Mouse (Mus musculus) hindbrain, embryonic 10.5 days (tissue): ENCODE measurements around the gene Cbx5. TPM values are rescaled to one million over a fixed set of nuclear protein-coding genes. Genes with fewer than 3 reads are reported as not detected.

Source experiments
- DNase-seq: peaks from one replicate; pipeline ENCODE4 v3.0.0-alpha.2; 2017; ENCODE audit warnings: low spot score
- H3K27ac ChIP-seq: fragments of 300-500 bp; sonication (generic); 2 replicates; pipeline ENCODE4 v1.5.1; 2016; ENCODE audit warnings: mild to moderate bottlenecking, moderate library complexity
- H3K27me3 ChIP-seq: fragments of 300-500 bp; sonication (generic); 2 replicates; pipeline ENCODE4 v1.6.1; 2016; ENCODE audit warnings: mild to moderate bottlenecking; ENCODE audit not compliant: poor library complexity, insufficient read depth, severe bottlenecking
- H3K36me3 ChIP-seq: fragments of 300-500 bp; sonication (generic); 2 replicates; pipeline ENCODE4 v1.6.1; 2016; ENCODE audit warnings: mild to moderate bottlenecking, moderate library complexity
- H3K4me1 ChIP-seq: fragments of 300-500 bp; sonication (generic); replicated peaks from 2 replicates; pipeline ENCODE4 v1.6.1; 2016; ENCODE audit warnings: mild to moderate bottlenecking
- H3K4me3 ChIP-seq: fragments of 300-500 bp; sonication (generic); 2 replicates; pipeline ENCODE4 v1.5.1; 2016; ENCODE audit warnings: mild to moderate bottlenecking, moderate library complexity
- H3K9me3 ChIP-seq: fragments of 300-500 bp; sonication (generic); 2 replicates; pipeline ENCODE4 v1.6.1; 2016; ENCODE audit warnings: mild to moderate bottlenecking, moderate library complexity
- WGBS: fragments of 180-500 bp; shearing (Covaris S2); methylation state at CpG from one replicate; pipeline ENCODE4 v1.1.7; 2016; 5-methylcytosine and 5-hydroxymethylcytosine counted together
- polyA plus RNA-seq: library from polyadenylated mRNA; unstranded; fragments of >200 nt; fragmentation: Nextera tagmentation; extraction: Ambion mirVana; gene quantifications from 2 replicates; pipeline ENCODE4 v1.2.1, GENCODE M21; 2016

The Cbx5 gene
- polyA plus RNA-seq, 1 experiment from 2014 or later, result 157 TPM

- DNase-seq, result peak; percentile 82
- 8% methylated on average over 10 of the region's 10 CpGs for WGBS
- peaks cover 100% of the 10 kb centered on the region for H3K27me3 ChIP-seq
- H3K27ac ChIP-seq, result no peak overlapping the region
- no peaks in the 10 kb centered on the region for H3K9me3 ChIP-seq
- no peaks in the 10 kb centered on the region for H3K36me3 ChIP-seq
- H3K4me3 ChIP-seq, result no peak overlapping the region
- H3K4me1 ChIP-seq, result peaks cover 54% of the 10 kb centered on the region
Observed at GRCm38 (mm10) chr15:103172537-103172936, 67.1 kb downstream of the Cbx5 start.

GRCm38 (mm10) chr15:103171276-103171675 lies 68.3 kb downstream of the Cbx5 start:
- DNase-seq, result no peak
- Histone ChIP-seq H3K4me3 (no peak overlapping the region), H3K27ac (no peak overlapping the region), H3K27me3 (peaks cover 100% of the 10 kb centered on the region), H3K36me3 (no peaks in the 10 kb centered on the region), H3K4me1 (peaks cover 48% of the 10 kb centered on the region), H3K9me3 (no peaks in the 10 kb centered on the region)
- 6% methylated on average over 8 of the region's 8 CpGs for WGBS

GRCm38 (mm10) chr15:103170316-103170679 lies 69.3 kb downstream of the Cbx5 start:
- peak overlapping the region; percentile 58 for H3K4me3 ChIP-seq
- H3K36me3 ChIP-seq, result no peaks in the 10 kb centered on the region
- peaks cover 56% of the 10 kb centered on the region for H3K4me1 ChIP-seq
- peak overlapping the region; percentile 76 for H3K27ac ChIP-seq
- no peaks in the 10 kb centered on the region for H3K9me3 ChIP-seq
- DNase-seq, result no peak
- 3% methylated on average over 16 of the region's 16 CpGs for WGBS
- H3K27me3 ChIP-seq, result peaks cover 100% of the 10 kb centered on the region

- H3K9me3 ChIP-seq, result no peaks in the 10 kb centered on the region
- peak overlapping the region; percentile 58 for H3K4me3 ChIP-seq
- 3% methylated on average over 26 of the region's 26 CpGs for WGBS
- H3K27ac ChIP-seq, result peak overlapping the region; percentile 76
- H3K36me3 ChIP-seq, result no peaks in the 10 kb centered on the region
- peak; percentile 76 for DNase-seq
- peaks cover 59% of the 10 kb centered on the region for H3K4me1 ChIP-seq
- H3K27me3 ChIP-seq, result peaks cover 99% of the 10 kb centered on the region
Observed at GRCm38 (mm10) chr15:103169612-103170315, 69.9 kb downstream of the Cbx5 start.

GRCm38 (mm10) chr15:103168801-103169611 lies 70.6 kb downstream of the Cbx5 start:
- H3K27ac ChIP-seq, result peak overlapping the region; percentile 76
- H3K27me3 ChIP-seq, result peaks cover 99% of the 10 kb centered on the region
- H3K9me3 ChIP-seq, result no peaks in the 10 kb centered on the region
- peak overlapping the region; percentile 58 for H3K4me3 ChIP-seq
- H3K36me3 ChIP-seq, result no peaks in the 10 kb centered on the region
- whole genome bisulfite sequencing, result 1% methylated on average over 63 of the region's 63 CpGs
- DNase-seq, result peak; percentile 67
- H3K4me1 ChIP-seq, result peaks cover 59% of the 10 kb centered on the region

- Histone ChIP-seq H3K4me1 (peaks cover 68% of the 10 kb centered on the region), H3K27ac (no peak overlapping the region), H3K36me3 (no peaks in the 10 kb centered on the region), H3K27me3 (peaks cover 87% of the 10 kb centered on the region), H3K9me3 (no peaks in the 10 kb centered on the region), H3K4me3 (no peak overlapping the region)
- no peak for DNase-seq
- WGBS, result 34% methylated on average over 3 of the region's 3 CpGs
Observed at GRCm38 (mm10) chr15:103167786-103168185, 71.8 kb downstream of the Cbx5 start.

GRCm38 (mm10) chr15:103167042-103167615 lies 72.5 kb downstream of the Cbx5 start, which contains the start of gene Smug1:
TSS of gene Smug1 (minus strand) at chr15:103167092.
- Histone ChIP-seq H3K27ac (no peak within 1 kb of the TSS), H3K4me1 (peaks cover 75% of the 10 kb centered on the region), H3K9me3 (no peaks in the 10 kb centered on the region), H3K4me3 (no peak within 1 kb of the TSS), H3K36me3 (no peaks in the 10 kb centered on the region), H3K27me3 (peaks cover 81% of the 10 kb centered on the region)
- DNase-seq, result no peak
- 38% methylated on average over 6 of the region's 6 CpGs for WGBS

GRCm38 (mm10) chr15:103165924-103166323 lies 73.7 kb downstream of the Cbx5 start:
- H3K36me3 ChIP-seq, result no peaks in the 10 kb centered on the region
- H3K4me1 ChIP-seq, result peaks cover 66% of the 10 kb centered on the region
- H3K4me3 ChIP-seq, result no peak overlapping the region
- no peaks in the 10 kb centered on the region for H3K9me3 ChIP-seq
- 36% methylated on average over 5 of the region's 5 CpGs for WGBS
- no peak overlapping the region for H3K27ac ChIP-seq
- peaks cover 69% of the 10 kb centered on the region for H3K27me3 ChIP-seq
- no peak for DNase-seq

- WGBS, result under 1% methylated on average over 13 of the region's 13 CpGs
- peak; percentile 91 for DNase-seq
- no peaks in the 10 kb centered on the region for H3K36me3 ChIP-seq
- H3K27me3 ChIP-seq, result peaks cover 63% of the 10 kb centered on the region
- no peaks in the 10 kb centered on the region for H3K9me3 ChIP-seq
- H3K27ac ChIP-seq, result peak overlapping the region; percentile 50; the same call in 1 of the 2 replicates
- no peak overlapping the region for H3K4me3 ChIP-seq
- H3K4me1 ChIP-seq, result peaks cover 61% of the 10 kb centered on the region
Observed at GRCm38 (mm10) chr15:103165379-103165778, 74.2 kb downstream of the Cbx5 start.

GRCm38 (mm10) chr15:103163182-103163919 lies 76.3 kb downstream of the Cbx5 start:
- 9% methylated on average over 25 of the region's 25 CpGs for WGBS
- H3K27me3 ChIP-seq, result peaks cover 43% of the 10 kb centered on the region
- H3K27ac ChIP-seq, result peak overlapping the region; percentile 88
- peak overlapping the region; percentile 76 for H3K4me3 ChIP-seq
- DNase-seq, result peak; percentile 96
- H3K36me3 ChIP-seq, result no peaks in the 10 kb centered on the region
- H3K4me1 ChIP-seq, result peaks cover 40% of the 10 kb centered on the region
- H3K9me3 ChIP-seq, result no peaks in the 10 kb centered on the region

GRCm38 (mm10) chr15:103157585-103157984 lies 82.0 kb downstream of the Cbx5 start:
- Histone ChIP-seq H3K27me3 (peaks cover 30% of the 10 kb centered on the region), H3K4me1 (peaks cover 30% of the 10 kb centered on the region), H3K36me3 (peaks cover 4% of the 10 kb centered on the region; the same call in 1 of the 2 replicates), H3K27ac (no peak overlapping the region), H3K4me3 (no peak overlapping the region), H3K9me3 (no peaks in the 10 kb centered on the region)
- 72% methylated on average over 10 of the region's 10 CpGs for WGBS
- no peak for DNase-seq

GRCm38 (mm10) chr15:103156890-103157289 lies 82.7 kb downstream of the Cbx5 start:
- Histone ChIP-seq H3K27ac (peak overlapping the region; percentile 80; the same call in 1 of the 2 replicates), H3K36me3 (peaks cover 4% of the 10 kb centered on the region; the same call in 1 of the 2 replicates), H3K4me3 (no peak overlapping the region), H3K27me3 (peaks cover 30% of the 10 kb centered on the region), H3K9me3 (no peaks in the 10 kb centered on the region), H3K4me1 (peaks cover 25% of the 10 kb centered on the region)
- 43% methylated on average over 7 of the region's 7 CpGs for WGBS
- DNase-seq, result no peak
